Mouse (Mus musculus) granulocyte monocyte progenitor cell, adult 5-6 weeks (primary cell): ENCODE measurements around the gene Cmtm2a. TPM values are rescaled to one million over a fixed set of nuclear protein-coding genes. Genes with fewer than 3 reads are reported as not detected.
"Not testable (repeated sequence)": the region's sequence is repeated elsewhere in the genome, so short reads cannot be mapped to it uniquely, and the experiment has no call there.

Experiments
- ATAC-seq: replicated peaks from 2 replicates; pipeline ENCODE4 v1.8.0; 2016; ENCODE audit warnings: mild to moderate bottlenecking, moderate TSS enrichment, inconsistent platforms; ENCODE audit not compliant: poor library complexity, severe bottlenecking
- total RNA-seq, 2 experiments: library from RNA; stranded (forward) in 1 of 2; stranded (reverse) in 1 of 2; fragments of 200-712, 200-1000 nt in 1 of 2; fragments of >200 nt in 1 of 2; fragmentation: Nextera tagmentation in 1 of 2; gene quantifications; 2 replicates each; pipeline ENCODE4 v1.2.3; 2014 to 2017

Gene Cmtm2a
- total RNA-seq, 2 experiments from 2014 or later = not detected

GRCm38 (mm10) chr8:104302536-104302935 lies 9.6 kb upstream of the Cmtm2a start:
- ATAC-seq = not testable (repeated sequence)

DNA sequence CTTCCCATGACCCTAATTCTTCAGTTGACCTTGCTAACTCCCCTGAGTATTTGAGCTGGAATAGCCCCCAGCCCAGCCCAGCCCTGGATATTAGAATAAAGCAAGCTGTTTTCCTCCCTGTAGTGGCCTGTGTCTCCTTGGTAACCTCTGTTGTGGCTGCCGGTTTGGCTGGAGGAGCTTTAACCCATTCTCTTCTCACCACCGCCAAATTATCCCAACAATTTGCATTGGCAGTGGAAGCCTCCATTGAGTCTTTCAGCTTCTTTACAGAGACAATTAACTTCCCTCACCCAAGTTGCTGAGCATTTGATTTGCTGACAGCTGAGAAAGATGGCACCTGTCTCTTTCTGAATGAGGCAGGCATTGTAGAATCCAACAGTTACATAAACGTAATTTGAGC lies 8.6 kb upstream of the Cmtm2a start:
- not testable (repeated sequence) for ATAC-seq

DNA sequence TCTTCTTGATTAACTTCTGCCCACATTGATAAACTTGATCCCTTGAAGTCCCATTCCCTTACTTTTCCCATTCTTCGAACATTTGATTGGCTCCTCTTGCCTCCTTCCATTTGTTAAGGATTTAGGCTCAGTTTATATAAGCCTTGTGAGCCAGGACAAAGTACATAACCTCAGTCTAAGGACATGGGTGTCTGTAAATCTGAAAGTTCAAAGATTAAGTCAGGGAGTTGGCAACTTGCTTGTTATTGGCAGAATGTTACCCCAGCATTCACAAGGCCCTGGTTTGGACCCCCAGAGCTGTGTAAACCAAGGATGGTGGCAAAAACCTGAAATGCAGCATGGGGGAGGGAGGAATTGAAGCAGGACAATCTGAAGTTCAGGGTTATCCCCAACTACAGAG lies 1.4 kb upstream of the Cmtm2a start:
- ATAC-seq = no peak

GRCm38 (mm10) chr8:104268937-104269440 lies 24.0 kb downstream of the Cmtm2a start:
- no peak for ATAC-seq

- no peak for ATAC-seq
These were observed 24.6 kb downstream of the Cmtm2a start for GRCm38 (mm10) chr8:104268368-104268767.

GRCm38 (mm10) chr8:104264271-104264935 lies 28.6 kb downstream of the Cmtm2a start:
- ATAC-seq = not testable (repeated sequence)

- ATAC-seq = not testable (repeated sequence)
These were observed 31.2 kb downstream of the Cmtm2a start for GRCm38 (mm10) chr8:104261802-104262201.

DNA sequence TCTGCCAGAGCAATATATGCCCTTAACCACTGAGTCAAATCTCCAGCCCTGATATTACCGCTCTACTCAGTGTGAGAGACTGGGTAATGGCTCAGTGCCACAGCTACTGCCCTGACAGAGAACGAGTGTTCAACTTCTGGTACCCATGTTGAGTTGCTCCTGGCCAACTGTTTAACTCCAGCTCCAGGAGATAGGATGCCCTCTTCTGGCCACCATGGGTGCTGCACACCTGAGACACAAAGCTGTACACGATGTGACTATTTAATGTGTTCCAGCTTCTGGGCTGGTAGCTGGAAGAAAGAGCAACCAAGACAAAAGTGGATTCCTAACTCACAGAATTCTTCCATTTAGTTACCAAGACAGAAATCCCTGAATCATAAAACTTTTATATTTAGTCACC lies 40.0 kb downstream of the Cmtm2a start:
- peak; percentile 35 for ATAC-seq

DNA sequence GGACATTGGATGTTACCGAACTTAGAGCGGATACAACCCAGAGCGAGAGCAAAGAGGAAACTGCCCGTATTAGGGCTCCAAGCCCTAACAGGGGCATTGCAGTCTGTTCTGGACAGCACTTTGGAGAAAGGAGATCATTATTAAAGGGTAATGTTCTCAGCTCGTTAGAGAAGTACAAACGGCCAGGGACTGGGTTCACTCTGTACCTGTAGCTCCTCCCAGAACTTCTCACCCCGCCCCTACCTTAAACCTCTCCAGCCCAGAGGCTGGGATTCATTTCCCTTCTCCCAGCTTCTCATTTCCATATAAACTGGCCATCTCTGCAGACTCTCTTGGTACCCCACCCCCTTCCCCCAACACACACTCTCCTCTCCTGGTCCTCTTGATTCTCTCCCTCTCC lies 41.5 kb downstream of the Cmtm2a start:
- ATAC-seq = no peak

- peak; percentile 47 for ATAC-seq
These were observed 42.3 kb downstream of the Cmtm2a start, which contains the start of gene Cklf for GRCm38 (mm10) chr8:104250439-104251367. Cklf (plus strand) TSS chr8:104250861.

- ATAC-seq = no peak
These were observed 43.5 kb downstream of the Cmtm2a start for GRCm38 (mm10) chr8:104249442-104249996.

DNA sequence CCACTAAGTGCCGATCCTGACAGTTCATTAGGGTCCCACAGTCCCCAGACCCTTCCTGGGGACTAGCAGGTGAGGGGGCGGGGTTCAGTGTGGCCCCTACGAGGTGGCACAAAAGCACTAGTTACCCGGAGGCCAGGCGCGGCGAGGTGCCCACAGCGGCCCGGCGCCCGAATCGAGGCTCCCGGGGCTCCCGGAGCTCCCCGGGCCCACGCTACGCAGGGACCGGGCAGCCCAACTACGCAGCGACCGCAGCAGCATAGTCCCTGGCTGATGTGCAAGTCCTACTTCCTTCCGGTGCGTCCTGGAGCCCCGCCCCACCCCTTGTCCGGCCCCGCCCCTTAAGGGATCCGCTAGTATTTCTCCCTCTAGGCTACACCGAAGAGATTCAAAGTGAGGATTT lies 44.7 kb downstream of the Cmtm2a start, which contains the start of gene Tk2:
Gene Tk2, minus strand, starts transcription at position 283 of the 400 bp plus-strand sequence.
- peak; percentile 65 for ATAC-seq

- no peak for ATAC-seq
These were observed 45.1 kb downstream of the Cmtm2a start for GRCm38 (mm10) chr8:104247908-104248275.

DNA sequence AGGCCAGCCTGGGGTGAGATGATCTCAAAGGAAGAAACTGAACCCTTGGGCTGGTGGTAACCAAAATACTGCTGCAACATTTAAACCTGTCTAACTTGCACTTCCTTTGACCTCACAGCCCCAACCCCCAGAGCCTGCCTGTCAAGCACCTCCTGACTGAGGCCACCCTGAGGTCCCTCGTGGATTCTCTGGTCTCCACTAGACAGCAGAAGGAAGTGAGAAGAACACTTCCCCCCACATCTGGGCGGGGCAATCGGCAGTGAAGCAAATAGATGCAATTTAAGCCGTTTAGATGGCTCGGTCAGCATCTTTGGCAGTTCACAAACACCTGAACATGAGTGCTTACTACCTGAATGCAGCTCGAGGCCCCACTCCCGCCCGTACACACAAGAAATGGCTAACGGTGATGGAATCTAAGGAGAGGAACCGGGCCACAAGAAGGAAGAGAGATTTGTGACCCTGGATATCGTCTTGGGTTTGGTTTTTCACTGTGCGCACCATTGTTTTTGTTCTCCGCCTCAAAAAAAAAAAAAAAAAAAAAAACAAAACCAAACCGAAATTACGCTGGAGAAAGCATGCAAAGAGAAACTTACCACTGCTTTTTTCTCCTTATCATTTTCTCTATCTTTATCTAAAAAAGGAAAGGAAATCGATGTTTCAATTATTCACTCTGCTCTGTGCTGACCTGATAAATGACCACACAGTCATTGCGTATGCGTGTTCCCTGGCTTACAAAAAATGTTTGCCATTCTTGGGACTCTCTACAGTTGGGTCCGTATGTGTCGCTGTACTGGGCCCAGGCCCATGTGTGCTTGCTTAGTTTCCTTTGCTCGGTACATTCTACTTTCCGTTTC lies 45.7 kb downstream of the Cmtm2a start:
- peak; percentile 64 for ATAC-seq

- no peak for ATAC-seq
These were observed 46.4 kb downstream of the Cmtm2a start for GRCm38 (mm10) chr8:104246621-104247020.

GRCm38 (mm10) chr8:104242038-104242644 lies 50.8 kb downstream of the Cmtm2a start:
- ATAC-seq = no peak

- peak; percentile 74 for ATAC-seq
These were observed 53.5 kb downstream of the Cmtm2a start for GRCm38 (mm10) chr8:104239418-104239861.

DNA sequence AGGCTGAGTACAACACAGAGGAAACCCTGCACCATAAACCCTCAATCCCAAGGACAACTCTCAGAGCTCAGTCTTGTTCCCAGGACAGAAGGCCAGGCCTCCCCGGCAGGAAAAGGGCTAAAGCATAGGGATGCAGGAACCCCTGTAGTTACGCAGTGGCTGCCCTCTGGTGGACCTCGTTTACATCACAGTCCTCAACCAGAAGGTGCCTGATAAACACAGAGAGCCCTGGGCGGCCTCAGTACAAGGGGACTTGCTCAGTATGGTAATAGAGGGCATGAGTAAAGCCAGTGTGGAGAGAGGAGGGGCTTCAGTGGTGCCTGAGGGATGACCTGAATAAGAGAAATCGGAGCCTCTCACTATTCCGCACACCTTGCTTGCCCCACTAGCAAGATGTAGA lies 58.4 kb downstream of the Cmtm2a start:
- no peak for ATAC-seq

- peak; percentile 95 for ATAC-seq
These were observed 60.1 kb downstream of the Cmtm2a start for GRCm38 (mm10) chr8:104232919-104233318.
